ENCODE assay signal across 8 mouse cellular contexts in genomic region chr7:19164189-19164588, GRCm38 (mm10). TPM values are rescaled to one million over a fixed set of nuclear protein-coding genes. Genes with fewer than 3 reads are reported as not detected.
DNase-seq lines count a peak whose midpoint lies in the region; ATAC-seq lines count a peak whose summit lies in the region.

No protein-coding gene starts in this region.

- H3K36me3 ChIP-seq in megakaryocyte, embryonic 14.5 days (replicated peaks; ENCODE audit: low read length), result no peaks in the 10 kb centered on the region
- H3K36me3 ChIP-seq in hindbrain, embryonic 10.5 days, result no peaks in the 10 kb centered on the region
- H3K36me3 ChIP-seq in liver, embryonic 11.5 days (ENCODE audit: control insufficient read depth, insufficient read depth, low read length), result no peaks in the 10 kb centered on the region

- no peak for DNase-seq in hindbrain, embryonic 10.5 days (ENCODE audit: low spot score)
- no peak for DNase-seq in liver, embryonic 11.5 days (ENCODE audit: low spot score)
- DNase-seq in testis, postnatal 14 days (ENCODE audit: low spot score), result peak; percentile 52
- no peak for DNase-seq in thymus, postnatal 14 days
- DNase-seq in cerebellum, postnatal 36 days, result no peak
- no peak for DNase-seq in left cerebral cortex, adult 8-10 months (ENCODE audit: low spot score in 2 of 2)

- peaks cover 62% of the 10 kb centered on the region for H3K4me1 ChIP-seq in megakaryocyte, embryonic 14.5 days
- peaks cover 45% of the 10 kb centered on the region for H3K4me1 ChIP-seq in hindbrain, embryonic 10.5 days (replicated peaks)
- H3K4me1 ChIP-seq in liver, embryonic 11.5 days (replicated peaks; ENCODE audit: control insufficient read depth, insufficient read depth, low read length), result peaks cover 41% of the 10 kb centered on the region

- no peak overlapping the region for H3K27ac ChIP-seq in hindbrain, embryonic 10.5 days
- no peak overlapping the region for H3K27ac ChIP-seq in liver, embryonic 11.5 days (ENCODE audit: low read depth, low read length)

- H3K9me3 ChIP-seq in megakaryocyte, embryonic 14.5 days, result peaks cover 12% of the 10 kb centered on the region
- peaks cover 3% of the 10 kb centered on the region; the same call in 1 of the 2 replicates for H3K9me3 ChIP-seq in hindbrain, embryonic 10.5 days
- peaks cover 2% of the 10 kb centered on the region; the same call in 1 of the 2 replicates for H3K9me3 ChIP-seq in liver, embryonic 11.5 days (ENCODE audit: control insufficient read depth, low read length)

- 3% methylated on average over 6 of the region's 6 CpGs for WGBS in hindbrain, embryonic 10.5 days
- WGBS in liver, embryonic 11.5 days, result 3% methylated on average over 6 of the region's 6 CpGs

- H3K9ac ChIP-seq in liver, embryonic 11.5 days (ENCODE audit: low read depth, low read length), result no peak overlapping the region

- H3K4me3 ChIP-seq in megakaryocyte, embryonic 14.5 days (replicated peaks), result peak overlapping the region; percentile 85
- peak overlapping the region; percentile 31 for H3K4me3 ChIP-seq in hindbrain, embryonic 10.5 days
- peak overlapping the region; percentile 27 for H3K4me3 ChIP-seq in liver, embryonic 11.5 days (ENCODE audit: low read depth, low read length)

- ATAC-seq in megakaryocyte, adult 5-6 weeks (ENCODE audit: poor library complexity, severe bottlenecking), result no peak
- ATAC-seq in liver, embryonic 11.5 days (replicated peaks; ENCODE audit: low FRiP score), result peak; percentile 46

- peaks cover 76% of the 10 kb centered on the region for H3K27me3 ChIP-seq in megakaryocyte, embryonic 14.5 days (replicated peaks)
- peaks cover 73% of the 10 kb centered on the region for H3K27me3 ChIP-seq in hindbrain, embryonic 10.5 days (ENCODE audit: insufficient read depth, poor library complexity, severe bottlenecking)
- peaks cover 24% of the 10 kb centered on the region for H3K27me3 ChIP-seq in liver, embryonic 11.5 days (replicated peaks; ENCODE audit: control insufficient read depth, insufficient read depth, low read length)

- peak overlapping the region; percentile 56 for H3K4me2 ChIP-seq in liver, embryonic 11.5 days

RNA-seq across cellular contexts. Expression of gene Gipr, which starts 1.7 kb away (rescaled TPM):
- 1.2 TPM in 2 replicates for polyA plus RNA-seq in megakaryocyte, embryonic 14.5 days (2012; ENCODE audit: insufficient read depth, low replicate concordance)
- not detected in 2 replicates for total RNA-seq in megakaryocyte, adult 5-6 weeks (2015)
- not detected in 2 replicates for total RNA-seq in megakaryocyte, adult 5-6 weeks (2017)
- 0.95 and 1.3 TPM in 2 replicates for polyA plus RNA-seq in hindbrain, embryonic 10.5 days (2016; fragmentation: Nextera tagmentation; extraction: Ambion mirVana)
- 0.69 and 0.73 TPM in 2 replicates for polyA plus RNA-seq in liver, embryonic 11.5 days (2014; fragmentation: Nextera tagmentation; extraction: Ambion mirVana)
- 1 to 10 TPM; 1.2 to 2.5 (median 1.5) TPM for total RNA-seq in left cerebral cortex, adult 8-10 months (2022)

RNA-seq across cellular contexts. Expression of gene Eml2, which starts 12.0 kb away (rescaled TPM):
- 53.9 and 56.3 TPM in 2 replicates for polyA plus RNA-seq in megakaryocyte, embryonic 14.5 days (2012; ENCODE audit: insufficient read depth, low replicate concordance)
- 5.2 and 9.1 TPM in 2 replicates for total RNA-seq in megakaryocyte, adult 5-6 weeks (2015)
- total RNA-seq in megakaryocyte, adult 5-6 weeks (2017), result 8.7 and 13.4 TPM in 2 replicates
- polyA plus RNA-seq in hindbrain, embryonic 10.5 days (2016; fragmentation: Nextera tagmentation; extraction: Ambion mirVana), result 2.8 and 4.9 TPM in 2 replicates
- 2.7 and 3.8 TPM in 2 replicates for polyA plus RNA-seq in liver, embryonic 11.5 days (2014; fragmentation: Nextera tagmentation; extraction: Ambion mirVana)
- 100 to 1,000 TPM; 159 to 188 (median 167) TPM for total RNA-seq in left cerebral cortex, adult 8-10 months (2022)

RNA-seq across cellular contexts. Expression of gene Snrpd2, which starts 14.7 kb away (rescaled TPM):
- 50.5 and 69.4 TPM in 2 replicates for polyA plus RNA-seq in megakaryocyte, embryonic 14.5 days (2012; ENCODE audit: insufficient read depth, low replicate concordance)
- total RNA-seq in megakaryocyte, adult 5-6 weeks (2015), result 44.2 and 53.7 TPM in 2 replicates
- 28.3 and 32.4 TPM in 2 replicates for total RNA-seq in megakaryocyte, adult 5-6 weeks (2017)
- polyA plus RNA-seq in hindbrain, embryonic 10.5 days (2016; fragmentation: Nextera tagmentation; extraction: Ambion mirVana), result 184 TPM in 2 replicates
- polyA plus RNA-seq in liver, embryonic 11.5 days (2014; fragmentation: Nextera tagmentation; extraction: Ambion mirVana), result 140 and 158 TPM in 2 replicates
- 10 to 100 TPM; 73.5 to 79.4 (median 76.1) TPM for total RNA-seq in left cerebral cortex, adult 8-10 months (2022)

RNA-seq across cellular contexts. Expression of gene Qpctl, which starts 15.1 kb away (rescaled TPM):
- polyA plus RNA-seq in megakaryocyte, embryonic 14.5 days (2012; ENCODE audit: insufficient read depth, low replicate concordance), result 5.0 and 11.8 TPM in 2 replicates
- 6.6 and 7.9 TPM in 2 replicates for total RNA-seq in megakaryocyte, adult 5-6 weeks (2015)
- total RNA-seq in megakaryocyte, adult 5-6 weeks (2017), result 3.5 and 4.5 TPM in 2 replicates
- polyA plus RNA-seq in hindbrain, embryonic 10.5 days (2016; fragmentation: Nextera tagmentation; extraction: Ambion mirVana), result 16.7 and 22.1 TPM in 2 replicates
- 7.5 and 9.5 TPM in 2 replicates for polyA plus RNA-seq in liver, embryonic 11.5 days (2014; fragmentation: Nextera tagmentation; extraction: Ambion mirVana)
- 10 to 100 TPM; 16.5 to 19.2 (median 18.6) TPM for total RNA-seq in left cerebral cortex, adult 8-10 months (2022)

RNA-seq across cellular contexts. Expression of gene Fbxo46, which starts 44.5 kb away (rescaled TPM):
- polyA plus RNA-seq in megakaryocyte, embryonic 14.5 days (2012; ENCODE audit: insufficient read depth, low replicate concordance), result 28.9 and 35.0 TPM in 2 replicates
- 1.5 and 1.9 TPM in 2 replicates for total RNA-seq in megakaryocyte, adult 5-6 weeks (2015)
- 6.5 and 6.9 TPM in 2 replicates for total RNA-seq in megakaryocyte, adult 5-6 weeks (2017)
- polyA plus RNA-seq in hindbrain, embryonic 10.5 days (2016; fragmentation: Nextera tagmentation; extraction: Ambion mirVana), result 17.1 and 19.4 TPM in 2 replicates
- 9.9 TPM in 2 replicates for polyA plus RNA-seq in liver, embryonic 11.5 days (2014; fragmentation: Nextera tagmentation; extraction: Ambion mirVana)
- 10 to 100 TPM; 13.2 to 15.7 (median 14.2) TPM for total RNA-seq in left cerebral cortex, adult 8-10 months (2022)

Comparison
In these comparisons a context has a peak if more than half of its experiments do, and no peak if none do; other contexts are left out.
1. H3K4me3 ChIP-seq: peak in every context shown above with its lines; median percentile 85 in megakaryocyte, embryonic 14.5 days; 31 in hindbrain, embryonic 10.5 days; 27 in liver, embryonic 11.5 days.